Mouse (Mus musculus) brain, embryonic 14.5 days (tissue): ENCODE results near the gene Apaf1.

Experiments used
- CTCF ChIP-seq: fragments of 200-500 bp; IDR thresholded peaks from 2 replicates; pipeline ENCODE4 v1.5.1; 2012; ENCODE audit warnings: inconsistent platforms, mild to moderate bottlenecking, moderate library complexity, borderline replicate concordance; ENCODE audit not compliant: insufficient read depth, insufficient read length; ENCODE audit errors: extremely low read depth
- POLR2A ChIP-seq: fragments of 200-500 bp; IDR thresholded peaks from 2 replicates; pipeline ENCODE4 v1.6.1; 2012; ENCODE audit warnings: mild to moderate bottlenecking, inconsistent platforms, borderline replicate concordance; ENCODE audit not compliant: poor library complexity, insufficient read depth, insufficient read length, severe bottlenecking; ENCODE audit errors: extremely low read depth

DNA sequence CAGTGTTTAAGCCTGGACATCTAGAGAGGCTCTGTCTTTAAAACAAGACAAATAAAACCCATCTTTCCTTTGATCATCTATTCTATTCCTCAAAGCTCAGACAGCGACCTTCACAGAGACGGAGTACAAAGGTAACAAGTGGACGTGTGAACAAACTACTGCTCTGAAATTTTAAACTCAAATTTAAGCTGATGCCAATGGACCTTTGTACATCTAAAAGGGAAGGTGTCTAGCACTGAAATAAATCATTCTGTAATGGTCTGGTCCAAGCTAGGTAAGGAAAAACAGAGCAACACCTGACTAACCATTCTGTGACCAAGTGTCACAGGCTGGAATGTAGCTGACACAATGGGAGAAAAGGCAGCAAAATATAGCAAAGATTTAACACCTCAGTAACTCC lies 31.4 kb downstream of the Apaf1 start:
- TF ChIP-seq CTCF (no peak), POLR2A (no peak)
